Mouse (Mus musculus) thymus, postnatal 10 days (tissue): ENCODE measurements around the gene Srprb.
"Not testable (repeated sequence)": the region's sequence is repeated elsewhere in the genome, so short reads cannot be mapped to it uniquely, and the experiment has no call there.

Experiments
- DNase-seq, 2 experiments: peaks; one replicate each; pipeline ENCODE4 v3.0.0; 2021; ENCODE audit warnings: low spot score in 2 of 2

Srprb gene

DNA sequence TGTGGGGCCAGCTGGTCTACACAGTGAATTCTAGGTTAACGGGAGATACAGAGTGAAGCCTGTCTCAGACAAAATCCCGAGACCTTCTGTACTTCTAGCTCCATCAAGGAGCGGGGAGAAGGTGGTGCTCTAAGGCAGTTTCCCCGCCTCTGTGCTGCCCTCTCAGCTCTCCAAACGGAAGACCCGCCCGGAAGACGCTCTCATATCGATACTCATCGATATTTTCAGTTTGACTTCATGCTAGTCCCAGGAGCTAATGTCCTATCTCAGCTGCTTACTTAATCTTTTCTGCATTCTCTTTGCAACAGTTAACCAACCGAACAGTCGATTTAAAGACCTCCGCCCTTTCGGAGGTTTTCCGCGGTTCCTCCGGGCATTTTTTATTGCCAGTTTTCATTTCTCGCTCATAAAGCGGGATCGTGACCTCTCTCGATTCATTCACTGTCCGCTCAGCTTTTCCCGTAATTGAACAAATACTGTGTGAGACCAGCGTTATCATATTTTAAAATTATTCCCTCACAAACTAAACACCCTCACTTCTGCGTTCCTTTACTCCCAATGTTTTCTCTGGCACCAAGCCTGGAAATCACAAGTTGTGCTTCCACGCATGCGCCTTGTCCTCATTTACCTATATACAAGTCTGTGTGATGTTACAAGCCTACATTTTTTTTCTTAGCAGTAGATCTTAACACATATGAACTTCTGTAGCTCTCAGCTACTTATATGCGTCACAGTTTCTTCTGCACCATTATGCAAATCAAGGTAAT lies 10.9 kb upstream of the Srprb start:
- DNase-seq: no peak

DNA sequence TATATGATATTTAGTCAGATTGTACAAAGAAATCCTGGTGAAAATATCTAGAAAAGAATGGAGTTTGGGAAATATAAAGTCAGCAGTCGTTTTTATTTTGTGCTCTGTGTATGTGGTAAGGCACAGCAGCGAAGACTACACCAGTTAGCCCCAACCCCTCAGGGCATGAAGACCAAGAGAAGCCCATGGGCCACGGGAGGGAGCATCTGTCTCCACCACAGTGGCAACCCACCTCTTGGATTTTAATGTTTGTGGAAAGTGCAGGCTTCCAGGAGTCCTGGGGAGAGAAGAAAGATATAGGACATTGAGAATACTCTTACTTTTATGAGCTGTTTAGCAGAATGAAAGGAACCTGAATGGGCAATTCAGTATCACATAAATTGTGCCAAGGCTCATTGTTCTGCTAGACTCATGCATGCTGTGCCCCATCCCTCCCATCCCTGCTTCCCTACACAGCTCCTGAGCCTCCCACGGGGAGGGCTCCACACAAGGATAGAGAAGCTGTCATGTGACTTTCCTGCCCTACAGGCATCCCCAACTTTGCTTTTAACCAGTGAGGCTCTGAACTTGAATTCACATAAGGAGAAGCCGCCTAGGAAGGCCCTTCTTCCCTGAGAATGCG lies 7.0 kb upstream of the Srprb start:
- no peak for DNase-seq

DNA sequence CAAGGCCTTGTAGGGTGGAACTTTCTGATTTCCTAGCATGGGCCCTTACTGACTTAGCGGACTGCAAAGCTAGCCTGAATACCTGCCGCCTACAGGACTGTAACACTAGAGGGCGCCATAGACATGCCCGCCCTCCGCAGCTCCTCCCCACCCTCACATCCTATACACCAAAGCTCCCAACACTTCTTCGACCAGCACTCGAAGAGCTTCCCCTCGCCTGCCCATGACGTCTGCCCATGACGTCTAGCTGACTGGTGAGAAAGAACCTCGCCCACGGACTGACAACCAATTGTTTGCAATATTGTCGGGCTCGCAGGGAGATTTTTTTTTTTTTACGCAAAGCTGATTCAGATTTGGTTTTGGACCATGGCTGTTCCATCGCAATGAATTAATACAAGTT lies 5.9 kb upstream of the Srprb start:
- DNase-seq: peak; percentile 58 to 80

DNA sequence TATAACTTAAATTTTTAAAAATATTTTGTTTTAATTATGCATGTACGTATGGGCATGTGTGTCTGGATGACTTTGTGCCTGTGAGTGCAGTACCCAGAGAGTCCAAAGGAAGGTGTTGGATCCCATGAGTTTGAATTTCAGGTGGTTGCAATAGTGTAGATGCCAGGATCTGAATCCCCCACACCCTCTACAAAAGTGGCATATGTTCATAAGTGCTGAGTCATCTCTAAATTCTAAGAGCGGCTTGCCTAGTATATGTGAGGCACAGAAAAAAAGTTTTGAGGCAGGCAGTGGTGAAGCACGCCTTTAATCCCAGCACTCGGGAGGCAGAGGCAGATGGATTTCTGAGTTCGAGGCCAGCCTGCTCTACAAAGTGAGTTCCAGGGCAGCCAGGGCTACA lies 3.8 kb upstream of the Srprb start:
- DNase-seq: no peak

- DNase-seq: no peak
Observed at GRCm38 (mm10) chr9:103188416-103188815, 13.5 kb downstream of the Srprb start.

DNA sequence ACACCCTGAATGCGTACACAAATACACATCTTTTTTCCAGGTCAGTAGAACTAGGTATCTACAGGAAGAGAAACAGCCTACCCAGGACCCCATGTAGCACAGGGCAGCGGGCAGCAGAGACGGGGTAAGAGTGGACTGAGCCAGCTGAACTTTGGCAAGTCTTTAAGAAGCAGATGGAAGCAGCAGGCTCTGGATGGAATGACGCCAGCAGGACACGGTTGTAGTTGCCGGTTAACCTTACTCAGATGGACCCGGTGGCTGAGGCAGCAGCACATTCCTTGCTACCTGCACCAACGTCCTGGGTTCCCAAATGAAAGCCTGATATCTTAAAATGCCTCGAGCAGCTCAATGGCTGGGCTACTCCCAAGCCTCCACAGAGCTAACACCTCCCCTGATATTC lies 15.2 kb downstream of the Srprb start:
- DNase-seq: no peak

GRCm38 (mm10) chr9:103185946-103186345 lies 16.0 kb downstream of the Srprb start:
- no peak for DNase-seq

- DNase-seq: no peak
Observed at GRCm38 (mm10) chr9:103184855-103185254, 17.1 kb downstream of the Srprb start.

- no peak for DNase-seq
Observed at GRCm38 (mm10) chr9:103181886-103182285, 20.1 kb downstream of the Srprb start.

- peak; percentile 17 to 39 for DNase-seq
Observed at GRCm38 (mm10) chr9:103180807-103181565, 21.0 kb downstream of the Srprb start.

DNA sequence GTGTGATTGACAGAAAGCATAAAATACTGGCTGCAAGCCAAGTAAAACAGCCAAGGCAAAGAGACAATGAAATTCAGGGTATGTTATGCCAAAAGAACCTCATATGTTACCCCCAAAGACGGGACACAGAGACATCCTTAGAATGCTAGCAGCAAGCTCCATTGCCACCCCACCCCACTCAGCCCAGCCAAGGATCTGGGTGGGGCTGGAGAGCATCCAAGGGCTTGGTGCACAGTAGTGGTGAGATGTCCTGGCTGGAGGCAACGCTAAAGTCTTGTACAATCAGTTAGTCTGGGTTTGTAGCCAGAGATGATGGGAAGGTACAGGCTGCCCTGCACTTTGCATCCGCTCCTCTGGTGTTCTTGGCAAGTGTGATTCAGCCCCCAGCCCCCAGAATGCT lies 21.6 kb downstream of the Srprb start:
- DNase-seq: no peak

GRCm38 (mm10) chr9:103175692-103176091 lies 26.2 kb downstream of the Srprb start:
- no peak for DNase-seq

- DNase-seq: no peak
Observed at GRCm38 (mm10) chr9:103174771-103175519, 27.0 kb downstream of the Srprb start.

GRCm38 (mm10) chr9:103168771-103169170 lies 33.2 kb downstream of the Srprb start:
- no peak for DNase-seq

DNA sequence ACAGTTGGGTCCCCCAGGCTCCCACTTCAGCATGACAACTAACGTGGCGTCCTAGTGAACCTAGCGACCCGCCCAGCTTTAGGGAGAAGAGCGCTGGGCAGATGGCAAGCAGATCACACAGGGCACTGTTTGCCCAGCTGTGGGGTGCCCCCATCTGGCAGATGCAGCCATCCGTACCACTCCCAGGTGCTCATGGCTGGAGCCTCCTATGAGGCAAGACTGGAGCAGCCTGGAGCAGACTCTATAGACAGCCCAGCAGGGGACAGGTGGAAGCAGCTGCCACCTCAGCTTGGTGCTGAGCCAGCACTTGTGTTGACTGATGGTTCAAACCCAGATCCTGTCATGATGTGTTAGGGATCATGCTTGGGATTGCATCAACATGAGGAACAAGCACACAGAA lies 33.9 kb downstream of the Srprb start:
- DNase-seq: no peak

DNA sequence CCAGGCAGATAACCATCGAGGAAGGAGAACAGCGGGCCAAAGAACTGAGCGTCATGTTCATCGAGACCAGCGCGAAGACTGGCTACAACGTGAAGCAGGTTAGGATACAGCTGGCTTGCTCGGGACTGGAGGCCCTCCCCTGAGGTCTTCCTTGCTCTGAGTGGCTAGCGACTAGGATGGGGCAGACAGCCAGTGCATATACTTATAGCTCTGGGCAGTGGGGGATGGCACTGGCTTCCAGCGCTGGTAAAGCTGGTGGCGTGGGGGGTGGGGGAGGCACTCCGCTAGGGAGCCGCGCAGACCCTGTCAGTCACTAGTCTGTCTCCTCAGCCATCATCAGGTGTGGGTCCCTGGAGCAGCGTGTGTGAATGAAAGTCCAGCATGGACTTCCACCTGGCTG lies 38.1 kb downstream of the Srprb start:
- DNase-seq: no peak

GRCm38 (mm10) chr9:103155158-103155557 lies 46.8 kb downstream of the Srprb start:
- not testable (repeated sequence) for DNase-seq

DNA sequence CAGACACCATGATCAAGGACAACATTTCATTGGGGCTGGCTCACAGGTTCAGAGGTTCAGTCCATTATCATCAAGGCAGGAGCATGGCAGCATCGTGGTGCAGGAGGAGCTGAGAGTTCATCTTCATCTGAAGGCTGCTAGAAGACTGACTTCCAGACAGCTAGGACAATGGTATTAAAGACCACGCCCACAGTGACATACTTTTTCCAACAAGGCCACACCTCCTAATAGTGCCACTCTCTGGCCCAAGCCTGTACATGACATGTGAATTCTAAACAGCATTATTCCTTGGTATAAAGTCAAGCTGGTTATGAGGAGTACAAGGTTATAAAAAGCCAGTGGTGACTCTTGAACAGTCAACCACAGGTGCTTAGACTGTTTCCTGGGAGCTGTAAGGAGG lies 47.4 kb downstream of the Srprb start:
- DNase-seq: no peak

DNA sequence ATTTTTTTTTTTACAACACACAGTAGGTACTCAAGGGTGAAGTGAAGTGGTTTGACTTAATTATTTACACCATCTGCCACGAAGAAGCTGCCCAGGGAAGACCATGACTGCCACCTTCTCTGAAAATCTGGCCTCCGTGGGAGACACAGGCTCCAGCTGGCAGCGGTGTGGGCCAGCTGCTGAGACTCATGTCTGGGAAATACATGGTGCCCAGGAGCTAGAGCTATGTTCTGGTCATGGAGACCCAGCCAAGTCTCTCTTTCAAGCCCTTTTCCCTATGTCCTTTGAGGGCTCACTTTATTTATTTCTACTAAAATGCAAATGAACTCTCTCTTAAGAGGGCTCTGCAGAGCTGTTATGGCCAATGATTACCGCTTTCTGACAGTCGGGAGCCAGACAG lies 48.7 kb downstream of the Srprb start:
- DNase-seq: no peak

DNA sequence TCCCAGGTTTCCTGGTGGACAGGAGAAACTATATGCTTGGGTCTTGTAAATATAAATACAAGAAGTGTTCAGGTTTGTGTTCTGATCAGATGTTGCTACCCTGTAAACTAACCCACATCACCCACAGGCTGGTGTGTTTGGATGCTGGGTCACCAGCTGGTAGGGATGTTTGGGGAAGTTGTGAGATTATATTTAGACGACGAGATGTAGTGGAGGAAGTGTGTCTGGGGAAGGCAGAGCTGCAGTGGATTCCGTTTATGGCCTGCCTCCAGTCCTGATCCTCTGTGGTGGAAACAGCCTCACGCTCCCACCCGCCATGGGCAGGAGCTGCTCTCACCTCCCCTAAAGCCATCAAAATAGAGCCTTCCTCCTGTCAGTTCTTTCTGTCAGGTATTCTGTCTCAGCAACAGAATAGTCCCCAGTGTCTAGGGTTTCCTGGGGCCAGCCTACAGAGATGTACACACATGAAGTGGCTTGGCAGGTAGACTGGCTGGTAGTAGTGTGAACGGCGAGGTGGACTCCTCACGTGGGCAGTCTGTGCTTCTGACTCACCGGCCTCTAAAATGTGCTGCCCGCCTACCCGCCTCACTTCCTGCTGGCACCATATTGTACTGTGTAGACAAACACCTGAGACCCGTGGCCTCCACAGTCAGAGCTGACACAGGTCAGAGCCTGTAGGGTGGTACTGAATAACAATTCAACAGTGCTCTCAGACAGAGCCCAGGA lies 52.7 kb downstream of the Srprb start:
- no peak for DNase-seq

DNA sequence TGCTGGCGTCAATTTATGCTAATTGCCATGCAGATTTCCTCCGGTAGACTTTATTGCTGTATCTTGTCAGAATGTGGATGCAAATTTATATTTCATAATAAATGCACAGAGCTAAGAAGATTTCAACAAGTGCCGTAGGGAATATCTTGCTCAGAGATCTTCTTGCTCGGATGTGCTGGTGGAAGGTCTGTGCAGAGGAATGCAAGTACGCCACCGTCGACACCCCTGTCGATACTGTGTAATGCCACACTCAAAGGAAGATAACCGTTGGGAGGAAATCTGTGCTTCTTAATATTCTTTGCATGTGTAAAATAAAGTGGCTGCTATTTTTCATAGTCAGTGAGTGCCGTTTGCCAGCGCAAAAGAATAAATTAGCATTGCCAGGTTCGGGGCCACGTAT lies 54.8 kb downstream of the Srprb start:
- DNase-seq: no peak
